Mouse (Mus musculus) neural tube, embryonic 14.5 days (tissue): ENCODE results near the gene Cenpq. TPM values are rescaled to one million over a fixed set of nuclear protein-coding genes. Genes with fewer than 3 reads are reported as not detected.

Source experiments
- ATAC-seq: fragments of 200-750 bp; cut with Nextera tagmentation; 2 replicates; pipeline ENCODE4 v1.8.0; 2017; ENCODE audit warnings: low read depth, mild to moderate bottlenecking, moderate TSS enrichment, moderate library complexity
- H3K27ac ChIP-seq: fragments of 300-500 bp; sonication (generic); 2 replicates; pipeline ENCODE4 v1.5.1; 2014; ENCODE audit warnings: low read depth, mild to moderate bottlenecking, control low read depth, low read length, moderate library complexity, mixed read lengths
- H3K27me3 ChIP-seq: fragments of 300-500 bp; sonication (generic); 2 replicates; pipeline ENCODE4 v1.6.1; 2014; ENCODE audit warnings: low read length; ENCODE audit not compliant: control insufficient read depth, insufficient read depth
- H3K36me3 ChIP-seq: fragments of 300-500 bp; sonication (generic); 2 replicates; pipeline ENCODE4 v1.6.1; 2014; ENCODE audit warnings: low read length, mixed read lengths; ENCODE audit not compliant: control insufficient read depth, insufficient read depth
- H3K4me1 ChIP-seq: fragments of 300-500 bp; sonication (generic); 2 replicates; pipeline ENCODE4 v1.6.1; 2014; ENCODE audit warnings: low read length; ENCODE audit not compliant: control insufficient read depth, insufficient read depth
- H3K4me2 ChIP-seq: fragments of 300-500 bp; sonication (generic); 2 replicates; pipeline ENCODE4 v1.6.1; 2014; ENCODE audit warnings: mild to moderate bottlenecking, low read depth, low read length, control low read depth
- H3K4me3 ChIP-seq: fragments of 300-500 bp; sonication (generic); 2 replicates; pipeline ENCODE4 v1.5.1; 2014; ENCODE audit warnings: low read depth, low read length, control low read depth, mixed read lengths
- H3K9ac ChIP-seq: fragments of 300-500 bp; sonication (generic); replicated peaks from 2 replicates; pipeline ENCODE4 v1.6.1; 2014; ENCODE audit warnings: low read depth, mild to moderate bottlenecking, control low read depth, low read length, mixed read lengths
- H3K9me3 ChIP-seq: fragments of 300-500 bp; sonication (generic); 2 replicates; pipeline ENCODE4 v1.6.1; 2016; ENCODE audit warnings: low read length; ENCODE audit not compliant: control insufficient read depth
- WGBS: fragments of 180-500 bp; shearing (Covaris S2); extraction: QIAGEN DNeasy Blood & Tissue Kit; methylation state at CpG from one replicate; pipeline ENCODE4 v1.1.7; 2014; 5-methylcytosine and 5-hydroxymethylcytosine counted together
- polyA plus RNA-seq: library from polyadenylated mRNA; unstranded; fragments of >200 nt; fragmentation: Nextera tagmentation; extraction: Ambion mirVana; gene quantifications from 2 replicates; pipeline ENCODE4 v1.2.1, GENCODE M21; 2014

Gene Cenpq
- polyA plus RNA-seq: 7.6 and 10.7 TPM in 2 replicates

DNA sequence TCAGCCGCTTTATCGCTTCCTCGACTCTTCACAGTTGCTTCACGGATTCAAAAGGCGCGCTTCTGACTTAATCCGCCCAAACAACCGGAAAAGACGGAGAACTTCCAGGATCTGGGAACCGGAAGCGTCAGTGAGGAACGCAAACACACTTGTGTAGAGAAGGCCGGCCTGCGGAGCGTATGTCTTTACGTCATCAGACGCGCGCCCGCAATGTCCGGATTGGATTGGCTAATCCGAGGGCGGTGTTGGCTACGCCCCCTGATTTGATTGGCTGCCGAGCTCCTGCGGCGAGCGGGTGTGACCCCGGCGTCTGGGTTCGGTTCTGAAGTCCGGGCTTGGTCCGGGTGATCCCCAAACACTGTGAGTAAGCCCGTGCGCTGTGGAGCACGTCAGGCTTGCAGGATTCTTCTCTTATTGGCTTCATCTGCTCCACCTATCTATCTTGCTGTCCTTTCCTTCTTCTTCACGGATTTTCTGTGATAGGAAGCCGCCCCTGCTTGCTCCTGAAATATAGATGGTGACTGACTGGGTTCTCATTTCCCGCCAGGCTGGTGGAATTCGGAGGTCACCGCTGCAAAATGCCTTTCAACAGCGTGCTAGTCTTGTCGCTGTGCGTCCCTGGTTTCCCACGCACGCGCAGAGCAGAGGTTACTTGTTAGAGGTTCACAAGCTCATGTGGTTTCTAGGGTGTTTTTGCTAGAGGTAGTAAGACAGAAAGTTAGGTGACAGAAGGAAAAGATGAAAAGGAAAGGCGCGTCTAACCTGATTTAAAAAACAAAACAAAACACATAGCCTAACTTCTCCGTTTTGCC lies at the start of gene Cenpq, which contains the start of gene Mut:
Gene Cenpq, minus strand, starts transcription at position 628 of the 812 bp plus-strand sequence.
Gene Mut, plus strand, starts transcription at position 266 of the 812 bp plus-strand sequence.
- H3K4me3 ChIP-seq: peak within 1 kb of the TSS; percentile 52
- H3K27ac ChIP-seq: peak within 1 kb of the TSS; percentile 89
- H3K36me3 ChIP-seq: no peaks in the 10 kb centered on the region
- under 1% methylated on average over 50 of the region's 50 CpGs for WGBS
- H3K4me1 ChIP-seq: peaks cover 4% of the 10 kb centered on the region; the same call in 1 of the 2 replicates
- H3K9ac ChIP-seq: peak within 1 kb of the TSS; percentile 61
- H3K27me3 ChIP-seq: no peaks in the 10 kb centered on the region
- H3K4me2 ChIP-seq: peak within 1 kb of the TSS; percentile 86
- peak; percentile 100 for ATAC-seq
- H3K9me3 ChIP-seq: no peaks in the 10 kb centered on the region

- Histone ChIP-seq H3K9me3 (no peaks in the 10 kb centered on the region), H3K9ac (no peak overlapping the region), H3K27ac (no peak overlapping the region), H3K4me1 (no peaks in the 10 kb centered on the region), H3K36me3 (no peaks in the 10 kb centered on the region), H3K27me3 (no peaks in the 10 kb centered on the region), H3K4me2 (no peak overlapping the region), H3K4me3 (no peak overlapping the region)
- 67% methylated on average over 11 of the region's 11 CpGs for WGBS
- peak; percentile 58 for ATAC-seq
Measured at GRCm38 (mm10) chr17:40977914-40978313, 43.1 kb upstream of the Cenpq start.

GRCm38 (mm10) chr17:40948518-40948917 lies 13.7 kb upstream of the Cenpq start:
- Histone ChIP-seq H3K27me3 (no peaks in the 10 kb centered on the region), H3K4me2 (no peak overlapping the region), H3K27ac (no peak overlapping the region), H3K9ac (no peak overlapping the region), H3K4me3 (no peak overlapping the region), H3K9me3 (no peaks in the 10 kb centered on the region), H3K4me1 (no peaks in the 10 kb centered on the region), H3K36me3 (peaks cover 4% of the 10 kb centered on the region; the same call in 1 of the 2 replicates)
- ATAC-seq: no peak
- 90% methylated on average over 3 of the region's 3 CpGs for WGBS

GRCm38 (mm10) chr17:40933985-40934384 lies 862 bp downstream of the Cenpq start:
- Histone ChIP-seq H3K4me3 (peak overlapping the region; percentile 52), H3K9ac (peak overlapping the region; percentile 34; the same call in 1 of the 2 replicates), H3K27me3 (no peaks in the 10 kb centered on the region), H3K4me2 (peak overlapping the region; percentile 86), H3K4me1 (peaks cover 4% of the 10 kb centered on the region; the same call in 1 of the 2 replicates), H3K27ac (no peak overlapping the region; the same call in 1 of the 2 replicates), H3K9me3 (no peaks in the 10 kb centered on the region), H3K36me3 (no peaks in the 10 kb centered on the region)
- peak; percentile 45; the same call in 1 of the 2 replicates for ATAC-seq
- 1% methylated on average over 14 of the region's 14 CpGs for WGBS

DNA sequence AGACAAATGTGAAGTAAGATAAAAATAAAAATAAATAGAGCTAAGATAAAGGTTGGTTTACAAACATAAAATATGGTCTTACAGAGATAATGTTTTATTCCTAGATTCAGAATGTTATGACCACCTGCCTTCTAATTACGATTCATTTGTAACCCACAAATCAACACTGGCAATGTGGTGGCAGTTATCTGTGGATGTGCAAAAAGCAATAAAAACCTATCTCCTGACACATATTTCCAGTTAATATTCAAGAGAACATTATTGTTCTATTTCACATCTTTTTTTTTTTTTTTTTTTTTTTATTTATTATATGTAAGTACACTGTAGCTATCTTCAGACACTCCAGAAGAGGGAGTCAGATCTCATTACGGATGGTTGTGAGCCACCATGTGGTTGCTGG lies 19.3 kb downstream of the Cenpq start:
- no peak overlapping the region for H3K4me2 ChIP-seq
- H3K9me3 ChIP-seq: no peaks in the 10 kb centered on the region
- no peak overlapping the region for H3K4me3 ChIP-seq
- WGBS: 95% methylated on average over 1 of the region's 2 CpGs
- H3K27ac ChIP-seq: no peak overlapping the region
- no peaks in the 10 kb centered on the region for H3K27me3 ChIP-seq
- H3K9ac ChIP-seq: no peak overlapping the region
- no peaks in the 10 kb centered on the region for H3K36me3 ChIP-seq
- no peaks in the 10 kb centered on the region for H3K4me1 ChIP-seq
- ATAC-seq: no peak

DNA sequence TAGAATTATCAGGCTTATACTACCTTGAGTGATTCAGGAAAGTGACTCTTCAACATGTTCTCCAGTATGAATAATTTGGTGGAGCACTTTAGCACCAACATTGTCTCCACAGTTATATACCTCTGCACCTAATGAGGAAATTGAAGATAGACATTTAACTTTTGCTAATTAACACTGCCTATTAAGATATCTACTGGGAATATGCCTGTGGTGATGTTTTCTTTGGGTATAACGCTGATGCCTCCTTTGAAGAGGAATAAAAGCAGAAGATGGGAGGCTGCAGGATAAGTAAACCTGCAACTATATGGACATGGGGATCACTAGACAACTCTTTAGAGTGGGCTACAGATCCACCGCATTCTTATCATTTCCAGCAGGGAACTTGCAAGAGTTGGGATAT lies 20.6 kb downstream of the Cenpq start, which contains the start of gene Glyatl3:
Gene Glyatl3, minus strand, starts transcription at position 101 of the 400 bp plus-strand sequence.
- ATAC-seq: no peak
- H3K9ac ChIP-seq: no peak within 1 kb of the TSS
- H3K4me2 ChIP-seq: no peak within 1 kb of the TSS
- H3K9me3 ChIP-seq: no peaks in the 10 kb centered on the region
- 97% methylated on average over 2 of the region's 2 CpGs for WGBS
- no peaks in the 10 kb centered on the region for H3K27me3 ChIP-seq
- H3K36me3 ChIP-seq: no peaks in the 10 kb centered on the region
- H3K4me1 ChIP-seq: no peaks in the 10 kb centered on the region
- H3K27ac ChIP-seq: no peak within 1 kb of the TSS
- no peak within 1 kb of the TSS for H3K4me3 ChIP-seq

GRCm38 (mm10) chr17:40904721-40905154 lies 30.1 kb downstream of the Cenpq start:
- Histone ChIP-seq H3K36me3 (no peaks in the 10 kb centered on the region), H3K27me3 (no peaks in the 10 kb centered on the region), H3K9me3 (no peaks in the 10 kb centered on the region), H3K4me1 (no peaks in the 10 kb centered on the region), H3K9ac (no peak overlapping the region), H3K4me3 (no peak overlapping the region), H3K4me2 (peak overlapping the region; percentile 34; the same call in 1 of the 2 replicates), H3K27ac (no peak overlapping the region)
- 19% methylated on average over 14 of the region's 14 CpGs for WGBS
- peak; percentile 51; the same call in 1 of the 2 replicates for ATAC-seq

DNA sequence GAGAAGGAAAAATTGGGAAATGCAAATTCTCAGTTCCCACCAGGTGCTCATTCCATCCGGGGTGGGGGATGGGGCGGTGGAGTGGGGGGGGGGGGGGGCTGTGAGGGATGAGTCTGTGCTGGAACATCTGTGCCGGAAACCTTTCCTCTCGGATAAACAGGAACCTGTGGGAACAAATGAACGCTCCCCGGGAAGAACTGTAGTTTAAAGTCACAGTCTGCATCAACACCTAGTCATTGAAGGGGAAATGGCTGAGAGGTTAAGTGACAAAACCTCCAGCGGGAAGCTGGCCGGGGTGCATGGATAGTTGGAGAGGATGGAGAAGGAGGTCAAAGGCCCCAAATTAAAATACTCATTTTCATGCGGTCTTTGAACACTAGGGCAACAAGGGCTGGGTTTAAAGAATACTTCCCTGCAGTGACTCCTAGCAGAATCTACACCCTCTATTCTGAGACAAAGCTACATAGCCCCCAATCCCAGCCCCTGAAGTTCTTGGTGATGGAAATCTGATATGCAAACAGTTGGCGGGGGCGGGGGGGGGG lies 30.7 kb downstream of the Cenpq start:
- Histone ChIP-seq H3K4me3 (no peak overlapping the region), H3K4me1 (no peaks in the 10 kb centered on the region), H3K9ac (no peak overlapping the region), H3K27ac (no peak overlapping the region), H3K4me2 (no peak overlapping the region), H3K9me3 (no peaks in the 10 kb centered on the region), H3K27me3 (no peaks in the 10 kb centered on the region), H3K36me3 (no peaks in the 10 kb centered on the region)
- ATAC-seq: no peak
- WGBS: 11% methylated on average over 11 of the region's 11 CpGs

DNA sequence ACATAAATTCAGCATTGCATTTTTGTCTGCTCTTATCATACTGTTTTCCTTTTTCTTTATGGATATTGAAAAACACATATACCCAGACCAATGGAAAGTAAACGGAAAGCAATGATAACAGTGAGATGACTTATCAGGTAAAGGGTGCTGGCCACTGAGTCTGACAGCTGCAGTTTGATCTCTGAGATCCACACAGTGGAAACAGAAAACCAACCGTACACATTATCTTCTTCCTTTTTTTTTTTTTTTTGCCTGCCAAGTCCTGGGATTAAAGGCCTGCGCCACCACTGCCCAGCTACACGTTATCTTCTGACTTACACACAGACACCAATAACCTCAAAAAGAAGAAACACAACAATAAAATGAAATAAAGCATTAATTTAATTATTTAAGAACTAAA lies 31.5 kb downstream of the Cenpq start:
- Histone ChIP-seq H3K27ac (no peak overlapping the region), H3K4me1 (no peaks in the 10 kb centered on the region), H3K27me3 (no peaks in the 10 kb centered on the region), H3K36me3 (no peaks in the 10 kb centered on the region), H3K4me3 (no peak overlapping the region), H3K9me3 (no peaks in the 10 kb centered on the region), H3K9ac (no peak overlapping the region), H3K4me2 (no peak overlapping the region)
- ATAC-seq: no peak
- 76% methylated on average over 4 of the region's 4 CpGs for WGBS
